Mouse (Mus musculus): ENCODE measurements around the gene Anxa5.

Gene Anxa5

DNA sequence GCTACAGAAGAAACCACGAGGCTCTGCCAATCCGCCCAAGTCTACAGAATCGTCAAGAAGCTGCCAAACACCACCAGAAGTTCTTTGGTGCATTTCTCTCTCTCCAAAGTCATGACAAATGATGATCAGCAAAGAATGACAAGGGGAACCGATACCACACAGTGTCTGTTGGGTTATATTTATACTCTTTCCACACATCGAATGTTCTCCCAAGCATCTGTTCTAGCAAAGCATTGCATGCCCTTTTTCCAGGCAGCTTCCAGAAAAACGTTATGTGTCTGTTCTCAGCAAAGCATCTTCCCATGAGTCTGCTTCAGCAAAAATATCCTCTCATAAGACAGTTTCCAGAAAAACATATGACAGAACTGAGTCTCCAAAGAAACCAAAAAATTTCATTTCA, 11.2 kb upstream of the Anxa5 start:
- DNase-seq = no peak

GRCm38 (mm10) chr3:36486176-36486575, 10.5 kb upstream of the Anxa5 start:
- no peak for DNase-seq

- no peak for DNase-seq
Measured at GRCm38 (mm10) chr3:36484292-36484691, 8.6 kb upstream of the Anxa5 start.

GRCm38 (mm10) chr3:36482940-36483339, 7.2 kb upstream of the Anxa5 start:
- no peak for DNase-seq

DNA sequence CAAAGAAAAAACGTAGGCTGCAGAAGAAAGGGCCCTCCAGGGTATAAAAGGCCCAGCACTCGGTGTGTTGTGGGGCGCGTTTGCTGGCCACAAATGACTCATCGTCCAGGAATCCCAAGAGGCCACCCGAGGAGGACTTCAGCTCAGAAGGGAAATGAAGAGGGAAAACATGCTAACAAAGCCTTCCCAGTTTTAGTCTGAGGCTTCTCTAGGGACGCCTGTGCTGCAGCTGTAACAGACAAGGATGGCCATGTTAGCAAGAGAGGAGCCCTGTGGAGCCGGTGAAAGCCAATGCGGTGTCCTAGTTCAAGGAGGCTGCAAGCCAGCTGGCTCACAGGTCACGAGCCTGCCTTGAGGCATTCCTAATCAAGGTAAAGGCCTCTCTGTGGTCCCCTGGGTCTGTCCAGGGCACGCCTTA, 6.1 kb upstream of the Anxa5 start:
- DNase-seq = no peak

DNA sequence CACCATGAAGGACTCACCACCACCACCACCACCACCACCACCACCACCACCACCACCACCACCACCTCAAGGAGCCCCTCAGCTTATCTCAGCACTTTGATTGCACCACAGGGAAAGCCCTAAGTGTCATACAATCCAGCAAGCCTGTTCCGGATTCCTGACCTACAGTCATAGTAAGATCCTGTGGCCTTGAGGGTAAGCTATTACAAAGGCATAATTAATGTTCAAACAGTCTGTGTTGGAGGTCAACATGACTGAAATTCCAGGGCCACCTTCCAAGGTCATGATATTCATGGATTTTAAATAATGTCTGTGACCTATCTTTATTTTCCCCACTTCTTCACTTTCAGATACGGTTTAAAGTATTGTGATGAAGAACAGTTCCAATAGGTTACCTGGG, 4.8 kb upstream of the Anxa5 start:
- DNase-seq = no peak

GRCm38 (mm10) chr3:36478776-36479175, 3.1 kb upstream of the Anxa5 start:
- DNase-seq = no peak

GRCm38 (mm10) chr3:36476261-36477155, 814 bp upstream of the Anxa5 start:
- DNase-seq = peak in 1 of 2 experiments; percentile 65

GRCm38 (mm10) chr3:36474938-36475483, 683 bp downstream of the Anxa5 start:
- no peak for DNase-seq

- no peak for DNase-seq
Measured at GRCm38 (mm10) chr3:36474421-36474820, 1.3 kb downstream of the Anxa5 start.

DNA sequence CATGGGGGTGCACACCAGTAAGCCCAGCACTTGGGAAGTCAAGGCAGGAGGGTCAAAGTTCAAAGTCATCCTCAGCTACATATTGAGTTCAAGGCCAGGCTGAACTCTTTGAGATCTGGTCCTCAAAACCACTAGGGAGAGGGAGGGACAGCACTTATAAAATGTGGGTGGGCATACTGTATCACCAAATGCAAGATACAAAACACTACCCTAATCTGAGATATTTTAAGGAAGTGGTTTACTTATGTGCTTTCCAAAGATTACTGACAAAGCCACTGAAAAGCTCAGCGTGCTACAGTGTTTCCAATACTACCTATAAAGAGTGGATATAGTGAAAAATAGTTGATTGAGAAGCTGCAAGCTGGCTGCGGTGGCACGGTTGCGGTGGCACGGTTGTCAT, 2.5 kb downstream of the Anxa5 start:
- no peak for DNase-seq

- DNase-seq = no peak
Measured at GRCm38 (mm10) chr3:36471856-36472255, 3.8 kb downstream of the Anxa5 start.

- no peak for DNase-seq
Measured at GRCm38 (mm10) chr3:36468871-36469270, 6.8 kb downstream of the Anxa5 start.

DNA sequence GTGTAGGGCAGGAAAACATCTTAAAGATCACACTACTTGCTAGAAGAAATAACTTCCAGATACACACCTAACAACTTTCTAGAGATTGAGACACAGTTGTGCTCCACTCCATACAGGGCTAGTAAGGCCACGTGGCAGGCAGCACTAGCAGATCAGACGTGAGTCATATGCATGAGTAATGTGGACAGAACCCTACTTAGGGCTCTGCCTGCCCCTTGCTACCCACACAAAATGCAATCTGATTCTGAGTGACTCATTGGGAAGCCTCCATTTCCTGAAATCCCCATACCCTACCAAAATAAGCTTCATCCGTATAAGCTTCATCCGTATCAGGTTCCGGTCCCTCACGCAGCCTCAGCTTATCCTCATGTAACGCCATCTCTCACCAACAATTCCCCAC, 8.1 kb downstream of the Anxa5 start:
- DNase-seq = no peak

DNA sequence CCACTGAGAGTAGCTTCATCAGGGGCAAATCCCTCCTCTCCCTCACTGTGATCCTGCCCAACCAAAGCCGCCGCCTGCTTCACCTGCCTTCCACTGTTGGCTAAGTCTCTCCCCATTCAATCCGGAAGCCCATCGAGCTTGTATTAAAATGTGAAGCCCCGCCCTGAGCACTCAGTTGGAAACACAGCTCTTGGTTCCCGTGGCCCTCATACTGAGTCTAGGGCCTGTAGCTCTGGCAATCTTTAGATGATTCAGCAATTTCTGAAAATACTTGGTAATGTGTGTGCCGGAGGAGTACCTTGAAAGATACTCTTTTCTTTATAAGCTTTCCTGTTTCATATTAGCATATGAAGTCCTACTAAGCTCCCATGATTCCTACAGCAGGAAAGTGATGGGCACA, 10.2 kb downstream of the Anxa5 start:
- no peak for DNase-seq

GRCm38 (mm10) chr3:36462348-36462747, 13.3 kb downstream of the Anxa5 start:
- no peak for DNase-seq

DNA sequence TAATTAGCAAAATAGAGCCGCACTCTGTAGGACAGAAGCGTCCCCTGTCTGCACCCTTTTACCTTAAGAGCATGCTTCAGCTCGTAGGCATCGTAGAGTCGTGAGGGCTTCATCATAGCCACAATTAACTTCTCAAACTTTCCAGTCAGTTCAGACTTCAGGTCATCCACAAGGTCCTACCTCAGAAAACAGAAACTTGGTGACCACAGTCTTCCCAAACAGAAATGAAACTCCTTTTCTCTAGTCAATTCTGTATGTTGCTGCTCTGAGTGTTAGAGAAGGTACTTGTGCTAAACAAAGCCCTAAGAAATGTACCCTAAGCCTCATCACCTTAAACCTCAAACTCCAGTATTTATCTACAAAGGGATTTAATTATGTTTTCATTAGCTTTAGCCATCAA, 13.9 kb downstream of the Anxa5 start:
- no peak for DNase-seq

GRCm38 (mm10) chr3:36460717-36461116, 15.0 kb downstream of the Anxa5 start:
- no peak for DNase-seq

GRCm38 (mm10) chr3:36455566-36455965, 20.1 kb downstream of the Anxa5 start:
- no peak for DNase-seq

DNA sequence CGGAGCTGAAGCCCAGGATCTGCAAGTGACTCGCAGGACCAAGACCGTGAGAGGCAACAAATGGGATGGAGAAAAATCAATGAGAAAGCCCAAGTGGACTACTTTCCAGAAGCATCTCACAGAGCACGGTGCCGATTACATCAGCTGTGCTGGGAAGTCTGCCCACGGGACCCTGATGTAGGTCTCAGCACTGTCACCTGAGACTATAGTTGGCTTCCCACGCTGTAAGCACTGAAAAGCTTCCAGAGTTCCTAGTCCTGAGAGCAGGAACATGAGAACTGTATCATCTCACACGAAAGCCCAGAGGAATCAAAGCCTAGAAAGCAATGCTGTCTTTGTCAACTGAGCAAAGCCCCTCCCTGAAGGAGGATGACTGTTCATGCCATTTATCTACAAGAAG, 20.6 kb downstream of the Anxa5 start:
- no peak for DNase-seq

GRCm38 (mm10) chr3:36452502-36452901, 23.2 kb downstream of the Anxa5 start:
- no peak for DNase-seq

- DNase-seq = no peak
Measured at GRCm38 (mm10) chr3:36449292-36450165, 26.2 kb downstream of the Anxa5 start.

DNA sequence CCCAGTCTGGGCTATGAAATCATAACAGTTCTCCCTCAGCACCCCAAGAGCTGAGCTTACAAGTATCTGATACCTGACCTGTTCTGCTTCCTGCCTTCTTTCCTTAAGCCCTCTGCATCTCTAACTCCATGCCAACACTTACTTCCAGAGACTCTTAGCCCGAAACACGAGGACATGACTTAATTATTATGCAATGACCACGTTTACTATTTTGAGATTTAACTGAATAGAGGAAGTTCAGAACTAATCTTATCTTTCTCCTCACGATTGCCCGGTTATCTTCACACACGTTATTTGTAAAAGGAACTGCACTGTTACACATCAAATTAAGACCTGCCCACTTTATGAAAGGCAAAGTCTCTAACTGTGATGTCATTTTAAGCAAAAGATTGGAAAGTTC, 28.8 kb downstream of the Anxa5 start:
- DNase-seq = no peak

GRCm38 (mm10) chr3:36446506-36446905, 29.2 kb downstream of the Anxa5 start:
- no peak for DNase-seq
